Mouse (Mus musculus): Measurements from ENCODE around the gene Phip.

Phip gene

DNA sequence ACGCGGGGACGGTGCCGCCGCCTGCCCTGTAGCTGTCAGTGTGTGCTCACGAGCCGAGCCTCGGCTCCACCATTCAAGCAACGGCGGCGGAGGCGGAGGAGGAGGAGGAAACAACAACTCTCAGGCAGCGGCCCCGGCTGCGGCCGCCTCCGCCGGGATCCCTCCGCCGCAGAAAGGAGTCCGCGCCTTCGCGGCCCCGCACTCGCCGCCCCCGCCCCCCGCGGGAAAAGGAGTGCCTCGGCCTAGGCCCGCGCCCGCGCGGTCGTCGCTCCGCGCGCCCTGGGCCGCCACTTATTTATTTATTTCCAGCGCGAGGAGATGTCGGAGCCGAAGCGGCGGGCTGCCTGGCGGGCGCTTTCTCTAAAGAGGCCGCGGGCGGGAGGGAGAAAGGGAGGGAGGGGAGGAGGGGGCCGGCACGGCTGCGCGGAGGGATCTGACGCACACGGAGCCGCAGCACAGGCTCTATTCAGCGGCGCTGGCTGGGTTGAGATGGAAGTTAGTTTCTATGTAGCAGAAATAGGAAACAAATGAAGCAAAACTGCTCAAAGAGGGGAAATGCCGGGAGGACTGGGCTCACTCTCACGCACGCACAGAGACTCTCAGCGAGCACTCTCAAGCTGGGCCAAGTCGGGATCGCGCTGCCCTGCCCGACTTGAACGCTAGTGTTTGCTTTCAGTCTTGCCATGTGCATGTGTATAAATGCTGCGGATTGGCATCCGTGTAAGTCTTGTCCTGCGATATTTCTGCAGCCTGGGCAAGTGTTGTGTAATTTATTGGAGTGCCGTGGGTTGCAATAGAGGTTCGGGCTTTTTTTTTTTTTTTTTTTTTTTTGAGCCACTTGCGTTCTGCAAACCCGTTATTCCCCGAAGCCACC lies at the start of gene Phip:
Phip (minus strand) TSS at position 175 of the 874 bp plus-strand sequence.
- peak; percentile 93 for DNase-seq (ENCODE audit: low spot score in 2 of 2)

GRCm38 (mm10) chr9:83023724-83024123 lies 48.4 kb upstream of the Phip start:
- DNase-seq (ENCODE audit: low spot score in 2 of 2) = no peak

DNA sequence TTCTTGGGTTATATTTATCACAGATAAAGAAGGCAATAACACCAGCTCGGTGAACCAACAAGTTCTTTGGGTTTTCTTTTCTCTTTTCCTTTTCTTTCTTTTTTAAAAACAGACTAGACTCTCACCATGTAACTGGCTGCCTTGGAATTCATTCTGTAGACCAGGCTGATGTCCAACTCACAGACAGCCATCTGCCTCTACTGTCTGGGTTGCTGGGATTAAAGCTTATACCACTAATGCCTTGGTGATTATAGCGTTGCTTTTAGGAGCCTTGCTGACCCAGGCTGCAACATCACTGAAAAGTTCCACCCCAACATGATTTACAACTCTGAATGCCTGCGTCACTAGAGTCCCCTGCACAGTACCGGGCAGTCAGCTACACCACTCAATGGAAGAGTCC lies 39.2 kb upstream of the Phip start:
- DNase-seq (ENCODE audit: low spot score in 2 of 2) = no peak

GRCm38 (mm10) chr9:83008306-83008705 lies 33.0 kb upstream of the Phip start:
- no peak for DNase-seq (ENCODE audit: low spot score in 2 of 2)

DNA sequence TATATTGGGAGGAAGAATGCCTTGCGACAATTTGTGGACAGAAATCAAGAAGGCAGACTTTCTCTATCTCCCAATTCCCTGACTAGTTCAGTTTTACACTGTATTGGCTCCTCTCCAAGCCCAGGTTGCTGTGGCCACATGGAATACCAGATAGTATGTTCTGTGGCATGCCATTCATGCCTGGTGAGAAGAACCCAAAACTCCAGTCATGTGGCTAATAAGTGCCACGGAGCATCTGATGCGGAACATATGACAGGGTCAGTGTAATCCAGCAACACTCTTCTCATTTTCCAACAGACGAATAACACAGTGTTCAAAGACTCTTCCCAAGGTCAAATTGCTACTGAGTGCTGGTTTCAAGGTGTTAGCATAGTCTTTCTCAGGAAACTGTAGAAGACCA lies 26.0 kb upstream of the Phip start:
- no peak for DNase-seq (ENCODE audit: low spot score in 2 of 2)

DNA sequence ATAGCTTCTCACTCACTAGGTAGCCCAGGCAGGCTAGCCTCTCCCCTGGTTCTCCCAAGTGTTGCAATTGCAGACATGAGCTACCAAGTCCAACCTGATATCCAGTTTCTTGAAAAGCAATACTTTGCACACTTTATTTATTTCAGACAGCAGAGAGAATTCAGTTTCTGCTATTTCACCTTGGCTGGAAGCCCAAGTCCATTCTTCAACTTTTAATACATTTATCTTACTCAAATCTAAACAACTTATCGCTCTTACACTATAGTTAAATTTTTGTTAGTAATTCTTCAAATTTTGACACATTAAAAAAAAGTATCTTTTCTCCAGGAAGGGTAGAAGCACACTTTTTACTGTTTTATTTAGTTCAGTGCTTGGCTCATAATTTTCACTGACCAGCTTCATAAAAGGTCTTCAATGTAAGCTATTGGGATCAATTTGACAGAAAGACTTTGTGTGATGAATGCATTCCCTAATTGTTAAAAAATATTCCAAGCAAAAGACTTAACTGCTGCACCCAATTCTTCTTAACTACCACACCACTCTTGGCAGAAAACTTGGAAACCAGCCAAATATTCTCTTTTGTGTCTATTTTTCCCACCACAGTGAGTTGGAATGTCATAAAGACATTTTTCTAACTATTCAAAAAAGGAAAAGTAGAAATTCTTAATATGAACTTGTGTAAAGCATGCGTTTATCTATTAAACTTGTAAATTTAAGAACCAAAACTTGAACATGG lies 22.6 kb upstream of the Phip start:
- DNase-seq (ENCODE audit: low spot score in 2 of 2) = no peak

GRCm38 (mm10) chr9:82976936-82977335 lies 1.6 kb upstream of the Phip start:
- DNase-seq (ENCODE audit: low spot score in 2 of 2) = no peak

GRCm38 (mm10) chr9:82976219-82976618 lies 903 bp upstream of the Phip start:
- no peak for DNase-seq (ENCODE audit: low spot score in 2 of 2)

DNA sequence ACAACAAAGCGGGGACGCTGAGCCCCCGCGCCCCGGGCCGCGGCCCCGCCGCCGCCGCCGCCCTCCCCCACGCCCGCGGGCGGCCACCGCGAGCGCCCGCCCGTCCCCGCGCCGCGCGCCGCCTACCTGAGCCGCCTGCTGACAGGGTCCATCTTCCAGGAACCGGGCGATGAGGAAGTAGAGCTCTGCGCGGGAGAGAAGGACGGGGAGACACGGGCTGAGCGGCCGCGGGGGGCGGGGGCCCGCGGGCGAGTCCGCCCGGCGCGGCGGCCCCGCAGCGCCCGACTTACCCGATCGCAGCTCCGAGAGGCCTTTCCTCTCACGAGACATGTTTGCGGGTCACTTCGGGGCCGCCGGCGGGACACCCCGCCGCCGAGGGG lies 364 bp downstream of the Phip start:
- DNase-seq (ENCODE audit: low spot score in 2 of 2) = no peak

GRCm38 (mm10) chr9:82974187-82974861 lies 992 bp downstream of the Phip start:
- peak; percentile 76 to 77 for DNase-seq (ENCODE audit: low spot score in 2 of 2)

DNA sequence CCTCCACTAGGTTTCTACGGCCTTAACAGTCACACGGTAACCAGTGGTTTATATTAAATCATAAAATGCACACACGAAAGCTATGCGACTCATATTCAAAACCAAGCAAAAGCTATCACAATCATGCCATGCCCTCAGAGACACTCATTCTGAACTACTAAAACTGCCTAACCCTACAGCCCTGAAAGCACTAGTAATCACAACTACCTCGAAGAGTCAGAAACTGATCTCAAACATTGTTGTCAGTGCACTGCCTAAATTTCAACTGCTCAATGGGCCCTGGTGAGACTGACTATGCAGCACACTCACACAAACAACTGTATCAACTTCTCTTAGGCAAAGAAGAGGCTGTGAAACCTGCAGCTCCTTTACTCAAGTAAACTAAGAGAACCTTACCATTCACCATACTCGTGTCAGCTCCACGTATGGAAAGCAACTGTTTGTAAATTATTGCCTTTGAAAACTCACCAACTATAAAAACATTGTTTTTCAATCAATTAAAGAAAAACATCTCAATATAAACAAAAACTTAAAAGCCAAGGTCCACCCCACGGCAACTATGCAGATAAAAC lies 1.9 kb downstream of the Phip start:
- DNase-seq (ENCODE audit: low spot score in 2 of 2) = no peak

DNA sequence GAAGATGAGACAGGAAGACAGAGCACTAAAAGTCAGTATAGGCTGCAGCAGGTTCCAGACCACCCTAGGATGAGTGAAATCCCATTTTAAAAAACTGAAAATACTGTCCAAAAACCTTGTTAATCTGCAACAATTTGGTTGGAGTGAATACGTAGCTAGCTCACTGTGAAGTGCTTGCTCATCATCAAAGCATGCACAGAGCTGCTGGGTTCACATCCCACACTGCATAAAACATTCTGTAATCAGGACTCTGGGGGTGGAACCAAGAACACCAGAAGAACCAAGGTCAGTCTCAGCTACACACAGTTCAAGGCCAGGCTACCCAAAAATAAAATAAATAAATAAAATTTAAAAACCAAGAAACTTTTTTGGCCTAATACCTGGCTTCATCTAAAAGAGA lies 3.9 kb downstream of the Phip start:
- no peak for DNase-seq (ENCODE audit: low spot score in 2 of 2)

DNA sequence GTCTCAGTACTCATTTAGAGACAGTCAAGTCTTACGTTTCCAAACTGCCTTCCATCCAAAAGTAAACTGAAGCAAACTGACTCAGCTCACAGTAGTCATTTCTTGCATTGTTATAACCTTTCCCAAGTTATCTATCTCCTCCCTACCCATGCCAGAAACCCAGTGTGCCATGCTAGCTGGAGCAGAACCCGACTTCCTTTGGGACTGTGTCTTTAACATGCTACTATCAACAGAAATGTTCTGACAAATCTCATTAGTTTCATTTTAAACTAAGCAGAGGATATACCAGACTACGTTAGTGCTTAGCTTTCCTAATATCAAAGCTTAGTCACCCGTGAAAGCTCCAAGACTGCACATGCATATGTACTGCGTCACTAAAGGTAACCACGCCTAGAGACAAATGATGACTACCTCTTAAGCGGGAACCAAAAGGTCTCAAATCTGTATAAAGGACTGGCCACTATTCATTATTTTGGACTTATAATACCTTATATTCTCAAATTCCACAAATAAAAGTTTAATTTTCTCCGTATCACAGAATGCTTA lies 8.2 kb downstream of the Phip start:
- DNase-seq (ENCODE audit: low spot score in 2 of 2) = no peak

DNA sequence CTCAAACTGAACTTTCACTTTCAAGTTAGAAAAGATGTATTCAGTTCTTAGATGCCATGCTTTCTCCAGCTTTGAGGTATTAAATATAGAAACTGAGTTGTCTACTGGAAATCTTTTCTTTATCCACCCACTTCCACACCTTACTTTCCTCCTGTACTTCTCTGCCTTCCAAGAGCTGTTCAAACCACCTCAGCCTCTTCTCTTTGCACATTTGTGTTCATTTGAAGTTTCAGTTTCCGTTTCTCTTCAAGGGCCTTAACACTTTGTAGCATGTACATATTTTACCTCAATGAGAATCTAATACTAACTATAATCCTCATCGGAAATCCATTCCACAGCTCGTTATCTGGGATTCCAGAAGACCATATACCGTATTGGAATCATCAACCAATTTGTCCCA lies 11.3 kb downstream of the Phip start:
- no peak for DNase-seq (ENCODE audit: low spot score in 2 of 2)

DNA sequence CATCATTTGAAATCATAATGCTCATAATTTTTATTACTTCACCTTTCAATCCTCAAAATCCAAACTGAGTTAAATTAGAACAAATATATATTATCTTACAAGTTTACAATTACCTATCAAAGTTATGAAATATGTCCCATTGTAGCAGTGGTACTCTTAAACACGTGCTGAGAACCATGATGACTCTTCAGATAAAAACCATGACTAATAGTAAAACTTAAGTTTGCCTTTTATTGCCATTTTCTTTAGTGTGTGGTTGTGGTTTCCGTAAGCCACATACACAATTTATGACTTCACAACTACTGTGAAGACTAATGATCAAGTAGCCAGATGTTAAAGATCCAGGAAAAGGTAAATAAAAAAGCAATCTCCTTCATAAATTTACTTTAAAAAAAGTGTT lies 14.0 kb downstream of the Phip start:
- DNase-seq (ENCODE audit: low spot score in 2 of 2) = no peak

GRCm38 (mm10) chr9:82955267-82955666 lies 20.0 kb downstream of the Phip start:
- no peak for DNase-seq (ENCODE audit: low spot score in 2 of 2)

GRCm38 (mm10) chr9:82952330-82952729 lies 23.0 kb downstream of the Phip start:
- DNase-seq (ENCODE audit: low spot score in 2 of 2) = no peak

DNA sequence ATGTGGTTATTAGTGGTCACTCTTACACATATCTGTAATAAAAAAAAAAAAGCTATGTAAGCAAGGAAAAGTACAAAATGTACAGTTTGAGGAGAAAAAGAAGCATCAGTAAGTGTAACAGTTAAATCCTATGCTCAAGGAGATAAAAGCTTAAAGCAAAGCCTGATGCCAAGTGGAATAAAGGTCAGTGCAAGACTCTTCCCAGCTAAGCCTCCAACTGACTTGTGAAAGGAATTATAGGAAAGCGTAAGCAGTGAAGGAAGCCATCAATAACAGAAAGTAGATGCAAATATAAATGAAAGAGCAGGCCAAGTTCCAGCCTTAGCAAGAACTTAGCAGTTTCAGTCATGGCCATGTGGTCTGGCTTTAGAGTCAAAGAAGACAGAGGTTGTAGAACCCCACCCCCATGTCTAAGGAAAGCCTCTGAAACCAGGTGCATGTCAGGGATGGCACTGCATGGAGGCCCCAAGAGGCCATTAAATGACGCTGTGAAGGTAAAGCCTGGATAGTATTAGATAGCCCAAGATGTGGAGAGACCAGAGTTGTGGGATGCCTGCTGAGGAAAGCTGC lies 23.8 kb downstream of the Phip start:
- no peak for DNase-seq (ENCODE audit: low spot score in 2 of 2)

GRCm38 (mm10) chr9:82907246-82907645 lies 68.1 kb downstream of the Phip start:
- no peak for DNase-seq (ENCODE audit: low spot score in 2 of 2)

DNA sequence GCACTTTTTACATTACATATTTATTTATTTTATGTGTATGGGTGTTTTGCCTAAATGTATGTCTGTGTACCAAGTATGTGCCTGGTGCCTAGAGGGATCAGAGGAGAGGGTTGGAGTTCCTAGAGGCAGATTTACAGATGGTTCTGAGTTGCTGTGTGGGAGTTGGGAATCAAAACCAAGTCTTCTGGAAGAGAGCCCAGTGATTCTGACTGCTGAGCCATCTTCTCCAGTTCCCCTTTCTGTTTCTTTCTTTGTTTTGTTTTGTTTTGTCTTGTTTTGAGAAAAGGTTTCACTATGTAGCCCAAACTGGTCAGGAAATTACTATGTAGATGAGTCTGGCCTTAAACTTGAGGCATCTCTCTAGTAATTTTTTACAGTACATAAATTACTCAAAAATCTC lies 86.7 kb downstream of the Phip start:
- DNase-seq (ENCODE audit: low spot score in 2 of 2) = no peak

DNA sequence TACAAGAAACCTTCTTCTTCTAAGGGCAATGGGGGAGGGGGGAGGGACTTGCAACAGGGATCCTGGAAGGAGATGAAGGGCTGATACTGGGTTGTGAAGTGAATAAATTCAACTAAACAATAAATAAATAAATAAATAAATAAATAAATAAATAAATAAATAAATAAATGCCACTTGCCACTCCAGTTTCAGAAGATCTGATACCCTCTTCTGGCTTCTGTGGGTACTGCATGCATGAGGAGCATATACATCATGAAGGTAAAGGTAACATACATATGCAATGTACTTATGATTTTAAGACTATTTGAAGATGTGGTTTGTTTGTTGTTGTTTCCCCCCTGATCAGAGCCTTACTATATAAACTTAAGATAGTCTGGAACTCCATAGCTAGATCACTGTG lies 91.1 kb downstream of the Phip start:
- no peak for DNase-seq (ENCODE audit: low spot score in 2 of 2)

DNA sequence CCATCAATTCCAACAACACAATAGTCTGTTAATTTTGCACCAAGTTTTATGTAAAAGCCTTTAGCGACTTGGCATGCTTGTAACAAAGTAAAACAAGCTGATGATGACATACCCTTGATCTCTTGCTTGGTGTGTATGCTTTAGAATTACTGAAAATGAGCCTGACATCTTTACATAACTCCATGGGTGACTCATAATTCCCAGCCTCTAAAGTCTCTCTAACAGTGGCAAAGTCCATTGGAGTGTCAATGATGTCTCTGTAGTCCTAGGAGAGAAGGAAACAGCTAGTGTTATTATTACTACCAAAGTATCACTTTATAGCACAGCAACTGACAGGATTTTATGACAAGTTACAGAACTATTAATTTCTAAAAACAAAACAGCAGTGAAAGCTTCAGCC lies 98.2 kb downstream of the Phip start:
- DNase-seq (ENCODE audit: low spot score in 2 of 2) = no peak
